Mouse (Mus musculus): ENCODE data around the gene Desi1. TPM values are rescaled to one million over a fixed set of nuclear protein-coding genes. Genes with fewer than 3 reads are reported as not detected.
A peak's percentile ranks its signal among the peaks of the same experiment; 100 is the strongest.

Desi1 gene
- 14.5 and 17.1 TPM in 2 replicates for polyA plus RNA-seq (2015; fragmentation: Nextera tagmentation; extraction: Ambion mirVana)

GRCm38 (mm10) chr15:82033762-82034161 lies at the start of gene Desi1:
Desi1 (minus strand) TSS chr15:82033862.
- Histone ChIP-seq H3K4me1 (ENCODE audit: insufficient read depth, low read depth, low read length) (no peaks in the 10 kb centered on the region), H3K27me3 (replicated peaks; ENCODE audit: insufficient read depth, low read length) (no peaks in the 10 kb centered on the region), H3K9ac (replicated peaks; ENCODE audit: low read depth) (no peak within 1 kb of the TSS), H3K4me2 (replicated peaks; ENCODE audit: low read depth, low read length) (no peak within 1 kb of the TSS), H3K36me3 (ENCODE audit: insufficient read depth, low read length) (peaks cover 5% of the 10 kb centered on the region; the same call in 1 of the 2 replicates), H3K27ac (ENCODE audit: low read length) (no peak within 1 kb of the TSS), H3K9me3 (ENCODE audit: low read length) (no peaks in the 10 kb centered on the region), H3K4me3 (ENCODE audit: low read depth, low read length) (no peak within 1 kb of the TSS)
- 89% methylated on average over 4 of the region's 4 CpGs for WGBS
- TF ChIP-seq EP300 (IDR thresholded peaks at IDR 0.05): no peak
- no peak for TF ChIP-seq CTCF (IDR thresholded peaks at IDR 0.05)
- DNase-seq (ENCODE audit: low spot score) (no peak), ATAC-seq (no peak)

GRCm38 (mm10) chr15:82081161-82081560 lies 47.5 kb upstream of the Desi1 start:
- TF ChIP-seq EP300 (IDR thresholded peaks at IDR 0.05) (no peak), CTCF (IDR thresholded peaks at IDR 0.05) (peak; percentile 59)
- H3K4me3 ChIP-seq (ENCODE audit: low read depth, low read length): no peak overlapping the region
- H3K27ac ChIP-seq (ENCODE audit: low read length): no peak overlapping the region
- H3K4me1 ChIP-seq (ENCODE audit: insufficient read depth, low read depth, low read length): no peaks in the 10 kb centered on the region
- H3K9me3 ChIP-seq (ENCODE audit: low read length): no peaks in the 10 kb centered on the region
- H3K27me3 ChIP-seq (replicated peaks; ENCODE audit: insufficient read depth, low read length): no peaks in the 10 kb centered on the region
- DNase-seq (ENCODE audit: low spot score) (no peak), ATAC-seq (no peak)
- WGBS: 26% methylated on average over 7 of the region's 7 CpGs
- no peak overlapping the region for H3K4me2 ChIP-seq (replicated peaks; ENCODE audit: low read depth, low read length)
- no peak overlapping the region for H3K9ac ChIP-seq (replicated peaks; ENCODE audit: low read depth)
- no peaks in the 10 kb centered on the region for H3K36me3 ChIP-seq (ENCODE audit: insufficient read depth, low read length)

GRCm38 (mm10) chr15:82079883-82080282 lies 46.2 kb upstream of the Desi1 start:
- H3K4me2 ChIP-seq (replicated peaks; ENCODE audit: low read depth, low read length): no peak overlapping the region
- no peaks in the 10 kb centered on the region for H3K36me3 ChIP-seq (ENCODE audit: insufficient read depth, low read length)
- H3K4me3 ChIP-seq (ENCODE audit: low read depth, low read length): no peak overlapping the region
- WGBS: 48% methylated on average over 10 of the region's 10 CpGs
- no peak overlapping the region for H3K9ac ChIP-seq (replicated peaks; ENCODE audit: low read depth)
- H3K4me1 ChIP-seq (ENCODE audit: insufficient read depth, low read depth, low read length): no peaks in the 10 kb centered on the region
- no peaks in the 10 kb centered on the region for H3K27me3 ChIP-seq (replicated peaks; ENCODE audit: insufficient read depth, low read length)
- no peak overlapping the region for H3K27ac ChIP-seq (ENCODE audit: low read length)
- H3K9me3 ChIP-seq (ENCODE audit: low read length): no peaks in the 10 kb centered on the region
- ATAC-seq: no peak
- TF ChIP-seq CTCF (IDR thresholded peaks at IDR 0.05): no peak
- no peak for TF ChIP-seq EP300 (IDR thresholded peaks at IDR 0.05)
- DNase-seq (ENCODE audit: low spot score): no peak

- no peaks in the 10 kb centered on the region for H3K9me3 ChIP-seq (ENCODE audit: low read length)
- H3K4me3 ChIP-seq (ENCODE audit: low read depth, low read length): no peak overlapping the region
- no peak for DNase-seq (ENCODE audit: low spot score)
- no peaks in the 10 kb centered on the region for H3K36me3 ChIP-seq (ENCODE audit: insufficient read depth, low read length)
- H3K4me1 ChIP-seq (ENCODE audit: insufficient read depth, low read depth, low read length): no peaks in the 10 kb centered on the region
- ATAC-seq: no peak
- H3K9ac ChIP-seq (replicated peaks; ENCODE audit: low read depth): no peak overlapping the region
- H3K27ac ChIP-seq (ENCODE audit: low read length): no peak overlapping the region
- 69% methylated on average over 7 of the region's 7 CpGs for WGBS
- H3K4me2 ChIP-seq (replicated peaks; ENCODE audit: low read depth, low read length): no peak overlapping the region
- peaks cover 10% of the 10 kb centered on the region; the same call in 1 of the 2 replicates for H3K27me3 ChIP-seq (replicated peaks; ENCODE audit: insufficient read depth, low read length)
- TF ChIP-seq EP300 (IDR thresholded peaks at IDR 0.05): no peak
- no peak for TF ChIP-seq CTCF (IDR thresholded peaks at IDR 0.05)
Observed at GRCm38 (mm10) chr15:82073490-82073889, 39.8 kb upstream of the Desi1 start.

- Histone ChIP-seq H3K4me1 (ENCODE audit: insufficient read depth, low read depth, low read length) (no peaks in the 10 kb centered on the region), H3K4me3 (ENCODE audit: low read depth, low read length) (no peak overlapping the region), H3K27me3 (replicated peaks; ENCODE audit: insufficient read depth, low read length) (peaks cover 10% of the 10 kb centered on the region; the same call in 1 of the 2 replicates), H3K9ac (replicated peaks; ENCODE audit: low read depth) (no peak overlapping the region), H3K36me3 (ENCODE audit: insufficient read depth, low read length) (no peaks in the 10 kb centered on the region), H3K9me3 (ENCODE audit: low read length) (no peaks in the 10 kb centered on the region), H3K4me2 (replicated peaks; ENCODE audit: low read depth, low read length) (no peak overlapping the region), H3K27ac (ENCODE audit: low read length) (no peak overlapping the region)
- no peak for DNase-seq (ENCODE audit: low spot score)
- TF ChIP-seq EP300 (IDR thresholded peaks at IDR 0.05): no peak
- TF ChIP-seq CTCF (IDR thresholded peaks at IDR 0.05): no peak
- no peak for ATAC-seq
- WGBS: 87% methylated on average over 26 of the region's 26 CpGs
Observed at GRCm38 (mm10) chr15:82071816-82072469, 38.3 kb upstream of the Desi1 start.

GRCm38 (mm10) chr15:82069898-82070297 lies 36.2 kb upstream of the Desi1 start, which contains the start of gene Mei1:
Mei1 (plus strand) TSS chr15:82069996.
- Histone ChIP-seq H3K27me3 (replicated peaks; ENCODE audit: insufficient read depth, low read length) (peaks cover 10% of the 10 kb centered on the region; the same call in 1 of the 2 replicates), H3K9ac (replicated peaks; ENCODE audit: low read depth) (no peak within 1 kb of the TSS), H3K36me3 (ENCODE audit: insufficient read depth, low read length) (no peaks in the 10 kb centered on the region), H3K27ac (ENCODE audit: low read length) (no peak within 1 kb of the TSS), H3K4me3 (ENCODE audit: low read depth, low read length) (no peak within 1 kb of the TSS), H3K4me1 (ENCODE audit: insufficient read depth, low read depth, low read length) (no peaks in the 10 kb centered on the region), H3K4me2 (replicated peaks; ENCODE audit: low read depth, low read length) (no peak within 1 kb of the TSS), H3K9me3 (ENCODE audit: low read length) (no peaks in the 10 kb centered on the region)
- ATAC-seq (no peak), DNase-seq (ENCODE audit: low spot score) (no peak)
- 16% methylated on average over 36 of the region's 40 CpGs for WGBS
- no peak for TF ChIP-seq EP300 (IDR thresholded peaks at IDR 0.05)
- no peak for TF ChIP-seq CTCF (IDR thresholded peaks at IDR 0.05)
